Mouse (Mus musculus) erythroblast, embryonic 14.5 days (primary cell): ENCODE data around the gene Hoga1. TPM values are rescaled to one million over a fixed set of nuclear protein-coding genes. Genes with fewer than 3 reads are reported as not detected.

ENCODE experiments used
- H3K27me3 ChIP-seq: 2 replicates; pipeline ENCODE4 v1.6.1; 2012; ENCODE audit warnings: inconsistent platforms; ENCODE audit not compliant: control insufficient read depth
- H3K36me3 ChIP-seq: 2 replicates; pipeline ENCODE4 v1.6.1; 2012; ENCODE audit warnings: mild to moderate bottlenecking, inconsistent platforms; ENCODE audit not compliant: control insufficient read depth
- H3K4me1 ChIP-seq: 2 replicates; pipeline ENCODE4 v1.6.1; 2012; ENCODE audit warnings: inconsistent platforms; ENCODE audit not compliant: control insufficient read depth
- H3K4me3 ChIP-seq: replicated peaks from 2 replicates; pipeline ENCODE3; 2012; ENCODE audit warnings: moderate library complexity, mild to moderate bottlenecking, inconsistent platforms
- H3K9me3 ChIP-seq: 2 replicates; pipeline ENCODE4 v1.6.1; 2012; ENCODE audit warnings: low read length, inconsistent platforms, mixed read lengths; ENCODE audit not compliant: control insufficient read depth
- GATA1 ChIP-seq: IDR thresholded peaks from 2 replicates; pipeline ENCODE4 v1.6.1; 2012; ENCODE audit warnings: low read length, inconsistent platforms, mixed read lengths
- TAL1 ChIP-seq: IDR thresholded peaks from 3 replicates; pipeline ENCODE4 v1.6.1; 2012; ENCODE audit warnings: low read length, inconsistent platforms, mixed read lengths
- polyA plus RNA-seq: library from polyadenylated mRNA; stranded (reverse); fragments of >175 nt; gene quantifications from 2 replicates; pipeline ENCODE4 v1.2.3, GENCODE M21; 2012

Hoga1 gene
- polyA plus RNA-seq, 1 experiment, result not detected

DNA sequence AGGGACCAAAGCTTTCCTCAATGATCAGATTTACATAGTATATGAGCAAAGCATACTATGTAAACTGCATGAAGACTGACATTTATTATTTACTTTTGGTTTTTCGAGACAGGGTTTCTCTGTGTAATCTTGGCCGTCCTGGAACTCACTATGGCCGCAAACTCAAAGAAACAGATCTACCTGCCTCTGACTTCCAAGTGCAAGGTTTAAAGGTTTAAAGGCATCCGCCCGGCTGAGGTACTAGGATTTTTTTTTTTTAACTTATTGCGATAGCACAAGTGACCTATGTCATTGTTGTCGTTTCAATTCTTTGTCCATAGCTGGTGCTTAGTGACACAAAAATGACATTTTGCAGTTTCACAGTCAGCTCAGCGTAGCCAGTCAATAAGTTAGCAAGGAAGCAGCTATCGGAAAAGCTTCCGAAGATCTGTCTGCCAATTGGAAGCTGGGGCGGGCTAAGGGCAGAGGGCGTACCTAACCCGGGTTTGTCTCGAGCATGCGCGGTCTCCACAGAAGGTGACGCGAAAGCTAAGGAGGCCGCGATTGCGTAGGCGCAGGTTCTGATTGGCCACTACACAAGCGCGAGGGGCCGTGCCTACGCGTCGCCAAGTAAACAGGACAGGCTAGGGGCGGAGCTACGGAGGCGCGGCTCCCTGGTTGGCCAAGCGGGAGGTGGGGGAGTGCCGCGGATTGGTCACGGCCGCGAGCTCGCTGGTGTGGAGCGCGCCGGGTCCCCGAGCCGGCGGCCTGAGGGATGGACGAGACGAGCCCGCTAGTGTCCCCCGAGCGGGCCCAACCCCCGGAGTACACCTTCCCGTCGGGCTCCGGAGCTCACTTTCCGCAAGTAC lies 44.6 kb downstream of the Hoga1 start, which contains the start of gene Pi4k2a:
Pi4k2a (plus strand) TSS at position 723 of the 848 bp plus-strand sequence.
- no peaks in the 10 kb centered on the region for H3K27me3 ChIP-seq
- H3K36me3 ChIP-seq, result peaks cover 13% of the 10 kb centered on the region
- peak within 1 kb of the TSS; percentile 95 for H3K4me3 ChIP-seq
- peaks cover 2% of the 10 kb centered on the region; the same call in 1 of the 2 replicates for H3K9me3 ChIP-seq
- H3K4me1 ChIP-seq, result peaks cover 44% of the 10 kb centered on the region
- TF ChIP-seq TAL1 (no peak), GATA1 (0 out of 2 replicates have a peak, but pooled peaks have one; percentile 9)

DNA sequence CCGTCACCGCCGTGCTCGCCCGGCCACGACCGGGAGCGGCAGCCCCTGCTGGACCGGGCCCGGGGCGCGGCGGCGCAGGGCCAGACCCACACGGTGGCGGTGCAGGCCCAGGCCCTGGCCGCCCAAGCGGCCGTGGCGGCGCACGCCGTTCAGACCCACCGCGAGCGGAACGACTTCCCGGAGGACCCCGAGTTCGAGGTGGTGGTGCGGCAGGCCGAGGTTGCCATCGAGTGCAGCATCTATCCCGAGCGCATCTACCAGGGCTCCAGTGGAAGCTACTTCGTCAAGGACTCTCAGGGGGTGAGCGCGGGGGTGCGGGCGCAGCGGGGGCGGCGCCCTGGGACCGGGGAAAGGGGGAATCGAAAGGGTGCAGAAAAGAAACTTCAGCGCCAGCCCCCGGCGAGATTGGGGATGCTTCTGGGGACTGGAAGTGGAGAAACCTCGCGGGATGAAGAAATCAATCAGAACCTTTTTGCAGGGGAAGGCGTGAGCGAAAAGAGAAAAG lies 45.3 kb downstream of the Hoga1 start:
- Histone ChIP-seq H3K27me3 (no peaks in the 10 kb centered on the region), H3K4me3 (peak overlapping the region; percentile 95), H3K36me3 (peaks cover 15% of the 10 kb centered on the region), H3K4me1 (peaks cover 40% of the 10 kb centered on the region), H3K9me3 (peaks cover 2% of the 10 kb centered on the region; the same call in 1 of the 2 replicates)
- TF ChIP-seq TAL1 (no peak), GATA1 (no peak)

DNA sequence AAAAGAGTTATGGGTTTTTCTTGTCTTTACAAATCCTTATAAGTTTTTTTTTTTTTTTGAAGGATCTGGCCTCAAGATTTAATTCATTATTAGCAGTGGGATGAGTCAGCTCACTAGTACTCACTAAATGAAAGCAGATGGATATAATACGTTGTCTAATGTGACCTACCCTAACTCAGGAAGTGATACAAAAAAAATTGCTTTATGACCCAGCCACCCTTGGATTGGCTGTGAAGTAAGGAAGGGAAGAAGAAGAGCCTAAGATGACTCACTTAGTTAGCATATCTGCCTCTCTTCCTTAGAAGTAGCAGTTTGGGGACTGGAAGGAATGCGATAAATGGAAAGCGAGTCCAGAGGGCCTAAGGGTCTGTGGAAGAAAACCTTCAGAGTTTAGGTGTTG lies 54.0 kb downstream of the Hoga1 start:
- H3K4me3 ChIP-seq, result no peak overlapping the region
- peaks cover 2% of the 10 kb centered on the region; the same call in 1 of the 2 replicates for H3K4me1 ChIP-seq
- no peaks in the 10 kb centered on the region for H3K9me3 ChIP-seq
- peaks cover 22% of the 10 kb centered on the region for H3K36me3 ChIP-seq
- no peaks in the 10 kb centered on the region for H3K27me3 ChIP-seq
- TF ChIP-seq TAL1 (no peak), GATA1 (no peak)

DNA sequence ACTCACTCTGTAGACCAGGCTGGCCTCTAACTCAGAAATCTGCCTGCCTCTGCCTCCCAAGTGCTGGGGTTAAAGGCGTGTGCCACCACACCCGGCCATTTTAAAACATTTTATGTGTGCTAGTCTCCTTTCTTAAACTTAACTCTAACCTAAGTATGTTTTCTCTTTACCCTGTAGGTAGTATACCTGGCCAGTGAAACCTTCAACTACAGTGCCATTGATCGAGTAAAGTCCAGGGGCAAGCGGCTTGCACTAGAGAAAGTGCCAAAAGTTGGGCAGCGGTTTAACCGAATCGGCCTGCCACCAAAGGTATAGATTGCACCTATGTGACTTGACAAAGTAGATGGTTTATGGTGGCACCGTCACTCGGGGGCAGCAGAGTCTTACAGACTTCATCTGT lies 59.3 kb downstream of the Hoga1 start:
- no peaks in the 10 kb centered on the region for H3K9me3 ChIP-seq
- no peaks in the 10 kb centered on the region for H3K4me1 ChIP-seq
- H3K4me3 ChIP-seq, result no peak overlapping the region
- peaks cover 30% of the 10 kb centered on the region for H3K36me3 ChIP-seq
- no peaks in the 10 kb centered on the region for H3K27me3 ChIP-seq
- TF ChIP-seq GATA1 (no peak), TAL1 (no peak)

GRCm38 (mm10) chr19:42115783-42116335 lies 70.4 kb downstream of the Hoga1 start:
- H3K9me3 ChIP-seq, result no peaks in the 10 kb centered on the region
- no peaks in the 10 kb centered on the region for H3K4me1 ChIP-seq
- TF ChIP-seq TAL1, result no peak
- no peak for TF ChIP-seq GATA1
- no peaks in the 10 kb centered on the region for H3K27me3 ChIP-seq
- H3K4me3 ChIP-seq, result no peak overlapping the region
- peaks cover 38% of the 10 kb centered on the region for H3K36me3 ChIP-seq

- TF ChIP-seq TAL1 (no peak), GATA1 (no peak)
- no peaks in the 10 kb centered on the region for H3K27me3 ChIP-seq
- peaks cover 56% of the 10 kb centered on the region for H3K36me3 ChIP-seq
- no peaks in the 10 kb centered on the region for H3K4me1 ChIP-seq
- H3K4me3 ChIP-seq, result no peak overlapping the region
- no peaks in the 10 kb centered on the region for H3K9me3 ChIP-seq
Observed at GRCm38 (mm10) chr19:42118142-42118541, 72.7 kb downstream of the Hoga1 start.

- Histone ChIP-seq H3K27me3 (no peaks in the 10 kb centered on the region), H3K36me3 (peaks cover 61% of the 10 kb centered on the region), H3K4me1 (no peaks in the 10 kb centered on the region), H3K9me3 (no peaks in the 10 kb centered on the region), H3K4me3 (no peak overlapping the region)
- TF ChIP-seq TAL1 (no peak), GATA1 (no peak)
Observed at GRCm38 (mm10) chr19:42118596-42118995, 73.2 kb downstream of the Hoga1 start.

DNA sequence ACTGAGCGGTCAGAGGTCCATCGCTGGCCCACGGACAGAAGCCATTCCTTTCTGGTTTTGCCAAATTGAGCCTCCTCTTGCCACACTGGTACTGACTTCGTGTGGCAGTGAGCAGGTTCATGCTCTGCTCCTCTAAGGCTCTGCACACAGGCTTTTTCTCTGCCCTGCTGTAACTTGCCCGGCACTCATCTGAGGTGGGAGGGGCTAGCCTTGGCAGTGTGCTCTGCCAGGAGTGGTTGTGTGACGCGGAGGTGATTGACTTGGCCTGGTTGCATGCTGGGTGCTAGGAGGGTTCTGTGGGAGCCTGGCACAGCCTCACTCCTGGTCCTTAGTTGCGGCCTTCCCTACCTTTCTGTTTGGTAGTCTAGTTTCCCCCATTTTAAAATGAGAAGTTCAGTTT lies 75.0 kb downstream of the Hoga1 start:
- TF ChIP-seq TAL1, result no peak
- Histone ChIP-seq H3K4me1 (no peaks in the 10 kb centered on the region; the same call in 1 of the 2 replicates), H3K4me3 (no peak overlapping the region), H3K36me3 (peaks cover 76% of the 10 kb centered on the region), H3K9me3 (no peaks in the 10 kb centered on the region), H3K27me3 (no peaks in the 10 kb centered on the region)

Other genes starting within 250 kb of the Hoga1 start
- gene Arhgap19, start 243.6 kb upstream of the Hoga1 start, polyA plus RNA-seq, result 0.49 and 0.65 TPM in 2 replicates
- gene Frat1, start 215.6 kb upstream of the Hoga1 start, polyA plus RNA-seq, result 2.3 and 2.8 TPM in 2 replicates
- 8.4 and 10.4 TPM in 2 replicates for gene Frat2, start 197.5 kb upstream of the Hoga1 start, polyA plus RNA-seq
- gene Rrp12, start 149.4 kb upstream of the Hoga1 start, polyA plus RNA-seq, result 1.1 TPM in 2 replicates
- gene Pgam1, start 133.7 kb upstream of the Hoga1 start, polyA plus RNA-seq, result 6.9 and 7.3 TPM in 2 replicates
- gene Exosc1, start 112.2 kb upstream of the Hoga1 start, polyA plus RNA-seq, result 0.70 and 0.94 TPM in 2 replicates
- 3.1 and 3.2 TPM in 2 replicates for gene Zdhhc16, start 112.1 kb upstream of the Hoga1 start, polyA plus RNA-seq
- gene Mms19, start 64.5 kb upstream of the Hoga1 start, polyA plus RNA-seq, result 0.54 and 0.65 TPM in 2 replicates
- 0.10 and 0.30 TPM in 2 replicates for gene Ubtd1, start 63.8 kb upstream of the Hoga1 start, polyA plus RNA-seq
- gene Ankrd2, start 9.6 kb upstream of the Hoga1 start, polyA plus RNA-seq, result 0.12 TPM in 1 of 2 replicates, not detected in the other
- gene 4933411K16Rik, start 6.6 kb downstream of the Hoga1 start, polyA plus RNA-seq, result not detected in 2 replicates
- gene Morn4, start 40.7 kb downstream of the Hoga1 start, polyA plus RNA-seq, result 0.10 and 0.19 TPM in 2 replicates
- gene Pi4k2a, start 44.9 kb downstream of the Hoga1 start, polyA plus RNA-seq, result 1.7 and 1.8 TPM in 2 replicates
- gene Avpi1, start 83.4 kb downstream of the Hoga1 start, polyA plus RNA-seq, result 1.3 and 1.7 TPM in 2 replicates
- gene Marveld1, start 101.8 kb downstream of the Hoga1 start, polyA plus RNA-seq, result 0.05 TPM in 2 replicates
- gene Zfyve27, start 118.3 kb downstream of the Hoga1 start, polyA plus RNA-seq, result 0.67 and 0.73 TPM in 2 replicates
- gene Sfrp5, start 156.6 kb downstream of the Hoga1 start, polyA plus RNA-seq, result not detected in 2 replicates
- not detected in 2 replicates for gene Golga7b, start 202.0 kb downstream of the Hoga1 start, polyA plus RNA-seq